Mouse (Mus musculus): ENCODE data around the gene Cfap65. TPM values are rescaled to one million over a fixed set of nuclear protein-coding genes. Genes with fewer than 3 reads are reported as not detected.

The Cfap65 gene
- polyA plus RNA-seq, 1 experiment from 2014 or later = 0.17 TPM

DNA sequence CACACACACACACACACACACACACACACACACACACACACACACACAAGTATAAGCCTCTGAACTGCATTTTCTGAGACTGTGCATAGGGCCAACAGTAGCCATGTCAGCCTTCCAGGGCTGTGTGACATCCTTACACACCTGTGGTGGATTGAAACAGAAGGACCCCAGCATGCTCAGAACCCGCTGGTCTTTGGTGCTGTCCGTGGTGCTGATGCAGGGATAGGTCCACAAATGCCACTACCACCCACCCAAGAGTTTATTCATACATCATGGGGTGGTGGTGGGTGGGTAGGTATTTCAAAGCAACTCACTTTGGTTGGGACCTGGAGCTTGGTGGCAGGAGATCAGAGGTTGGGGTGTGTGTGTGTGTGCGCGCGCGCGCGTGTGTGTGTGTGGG lies 43.9 kb downstream of the Cfap65 start:
- 0% methylated on average over 2 of the region's 8 CpGs for WGBS
- Histone ChIP-seq H3K9ac (replicated peaks) (no peak overlapping the region), H3K4me3 (no peak overlapping the region), H3K4me1 (peaks cover 14% of the 10 kb centered on the region), H3K36me3 (no peaks in the 10 kb centered on the region), H3K4me2 (replicated peaks) (no peak overlapping the region), H3K9me3 (no peaks in the 10 kb centered on the region), H3K27ac (replicated peaks) (no peak overlapping the region), H3K27me3 (peaks cover 99% of the 10 kb centered on the region)
- no peak for ATAC-seq (ENCODE audit: low FRiP score, low read depth)

DNA sequence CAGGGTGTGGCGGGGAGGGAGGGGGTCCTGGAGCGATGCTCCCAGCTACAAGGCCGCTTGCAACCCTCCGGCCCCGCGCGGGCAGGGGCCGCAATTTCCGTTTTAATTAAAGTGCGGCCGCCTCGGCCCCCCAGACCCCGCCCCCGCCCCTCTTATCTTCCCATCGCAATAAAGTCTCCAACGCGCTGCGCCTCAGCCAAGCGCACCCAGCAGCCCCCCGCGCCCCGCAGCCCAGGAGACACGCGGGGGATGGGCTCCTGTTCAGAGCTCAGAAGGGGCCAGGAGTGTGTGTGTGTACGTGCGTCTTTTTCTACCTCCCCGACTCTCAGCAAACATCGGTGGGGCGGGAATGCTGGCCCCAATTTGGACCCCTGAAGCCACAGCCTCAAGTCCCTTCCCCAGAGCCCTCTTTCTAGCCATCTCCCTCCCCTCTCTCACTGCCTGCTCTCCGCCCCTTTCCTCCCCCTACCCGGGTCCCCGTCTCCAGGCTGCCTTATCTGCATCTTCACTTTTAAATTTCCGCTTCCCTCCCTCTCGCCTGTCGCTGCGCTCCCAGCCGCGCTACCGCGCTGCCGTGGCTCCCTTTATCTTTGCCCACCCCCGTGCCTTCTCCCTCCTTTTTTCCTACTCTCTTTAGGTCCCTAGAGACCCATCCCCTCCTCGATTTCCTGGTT lies 49.9 kb downstream of the Cfap65 start, which contains the start of gene Fev:
TSS of gene Fev (minus strand) at position 51 of the 674 bp plus-strand sequence.
- H3K4me3 ChIP-seq = peak within 1 kb of the TSS; percentile 25
- H3K27ac ChIP-seq (replicated peaks) = no peak within 1 kb of the TSS
- peak within 1 kb of the TSS; percentile 49 for H3K4me2 ChIP-seq (replicated peaks)
- H3K4me1 ChIP-seq = peaks cover 28% of the 10 kb centered on the region
- H3K27me3 ChIP-seq = peaks cover 99% of the 10 kb centered on the region
- H3K9me3 ChIP-seq = no peaks in the 10 kb centered on the region
- WGBS = 2% methylated on average over 36 of the region's 43 CpGs
- H3K36me3 ChIP-seq = no peaks in the 10 kb centered on the region
- ATAC-seq (ENCODE audit: low FRiP score, low read depth) = no peak
- H3K9ac ChIP-seq (replicated peaks) = no peak within 1 kb of the TSS

DNA sequence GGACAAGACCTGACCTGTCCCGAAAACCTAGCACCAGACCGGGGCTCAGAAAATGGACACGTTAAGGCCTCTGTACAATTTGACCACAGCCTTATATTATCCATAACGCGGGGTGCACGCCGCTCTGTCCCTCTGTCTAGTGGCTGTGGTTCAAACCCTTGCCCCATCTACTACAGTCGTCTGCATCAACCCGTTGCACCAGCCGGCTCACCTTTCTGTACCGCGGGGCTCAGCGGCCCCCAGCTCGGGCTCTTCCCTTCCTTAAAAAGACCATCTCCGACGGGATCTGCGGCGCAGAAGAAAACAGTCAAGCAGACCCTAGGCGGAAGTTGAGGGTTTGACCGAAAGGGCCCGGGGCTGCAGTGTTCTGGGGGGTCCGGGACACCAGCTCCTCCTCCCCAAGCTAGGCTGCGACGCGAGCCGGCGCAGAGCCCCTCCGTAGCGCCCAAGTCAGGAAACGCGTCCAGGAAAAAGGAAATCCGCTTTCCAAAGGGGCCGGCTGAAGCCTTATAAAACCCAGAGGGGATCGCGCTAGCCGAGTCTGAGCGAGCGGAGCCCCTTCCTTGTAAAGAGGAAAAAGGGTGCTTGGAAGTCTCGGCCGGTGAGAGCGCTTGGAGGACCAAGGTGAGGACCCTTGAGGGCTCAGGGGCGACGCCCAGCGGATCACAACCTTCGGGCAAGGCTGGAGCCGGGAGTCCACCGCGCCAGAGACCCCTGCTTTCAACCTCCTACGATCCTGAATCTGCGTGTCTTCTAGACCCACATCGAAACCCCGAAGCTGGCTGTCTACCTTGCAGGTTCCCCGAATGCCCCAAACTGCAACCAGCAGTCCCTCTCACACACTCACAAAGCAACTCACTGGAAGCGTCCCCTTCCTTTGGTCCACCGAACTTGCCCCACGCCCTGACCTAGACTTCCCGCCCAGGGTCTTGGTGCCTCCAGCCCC lies 50.9 kb downstream of the Cfap65 start:
- Histone ChIP-seq H3K9ac (replicated peaks) (no peak overlapping the region), H3K36me3 (no peaks in the 10 kb centered on the region), H3K27me3 (peaks cover 97% of the 10 kb centered on the region), H3K4me1 (peaks cover 28% of the 10 kb centered on the region), H3K27ac (replicated peaks) (no peak overlapping the region), H3K4me2 (replicated peaks) (peak overlapping the region; percentile 49), H3K9me3 (no peaks in the 10 kb centered on the region), H3K4me3 (peak overlapping the region; percentile 25)
- no peak for ATAC-seq (ENCODE audit: low FRiP score, low read depth)
- under 1% methylated on average over 57 of the region's 57 CpGs for whole genome bisulfite sequencing

DNA sequence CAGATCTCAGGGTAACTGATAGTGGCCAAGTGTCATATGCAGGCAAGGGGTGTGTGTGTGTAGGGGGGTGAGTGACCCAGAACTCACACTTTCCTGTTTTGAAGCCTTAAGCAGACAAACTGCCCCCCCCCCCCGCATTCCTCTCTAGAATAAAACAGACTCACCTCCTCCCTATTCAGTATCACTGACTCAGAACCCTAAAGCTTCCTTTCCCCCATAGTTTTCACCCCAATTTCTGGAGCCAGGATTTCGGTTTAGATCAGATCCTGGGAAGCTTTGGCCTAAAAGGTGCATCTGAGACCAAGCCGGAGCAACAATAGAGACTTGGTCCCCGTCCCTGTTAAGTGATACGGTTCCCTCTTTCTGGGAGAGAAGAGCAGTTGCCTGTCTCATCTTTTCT lies 52.0 kb downstream of the Cfap65 start:
- no peaks in the 10 kb centered on the region for H3K9me3 ChIP-seq
- H3K9ac ChIP-seq (replicated peaks) = no peak overlapping the region
- ATAC-seq (ENCODE audit: low FRiP score, low read depth) = no peak
- no peak overlapping the region for H3K27ac ChIP-seq (replicated peaks)
- H3K36me3 ChIP-seq = no peaks in the 10 kb centered on the region
- H3K4me1 ChIP-seq = peaks cover 28% of the 10 kb centered on the region
- no peak overlapping the region for H3K4me3 ChIP-seq
- H3K27me3 ChIP-seq = peaks cover 98% of the 10 kb centered on the region
- 7% methylated on average over 5 of the region's 5 CpGs for WGBS
- H3K4me2 ChIP-seq (replicated peaks) = no peak overlapping the region

GRCm38 (mm10) chr1:74882828-74883227 lies 52.6 kb downstream of the Cfap65 start:
- peaks cover 28% of the 10 kb centered on the region for H3K4me1 ChIP-seq
- no peaks in the 10 kb centered on the region for H3K36me3 ChIP-seq
- no peak overlapping the region for H3K27ac ChIP-seq (replicated peaks)
- peak overlapping the region; percentile 42 for H3K4me3 ChIP-seq
- peaks cover 98% of the 10 kb centered on the region for H3K27me3 ChIP-seq
- WGBS = 3% methylated on average over 8 of the region's 8 CpGs
- H3K9ac ChIP-seq (replicated peaks) = no peak overlapping the region
- H3K9me3 ChIP-seq = no peaks in the 10 kb centered on the region
- ATAC-seq (ENCODE audit: low FRiP score, low read depth) = no peak
- H3K4me2 ChIP-seq (replicated peaks) = peak overlapping the region; percentile 62

DNA sequence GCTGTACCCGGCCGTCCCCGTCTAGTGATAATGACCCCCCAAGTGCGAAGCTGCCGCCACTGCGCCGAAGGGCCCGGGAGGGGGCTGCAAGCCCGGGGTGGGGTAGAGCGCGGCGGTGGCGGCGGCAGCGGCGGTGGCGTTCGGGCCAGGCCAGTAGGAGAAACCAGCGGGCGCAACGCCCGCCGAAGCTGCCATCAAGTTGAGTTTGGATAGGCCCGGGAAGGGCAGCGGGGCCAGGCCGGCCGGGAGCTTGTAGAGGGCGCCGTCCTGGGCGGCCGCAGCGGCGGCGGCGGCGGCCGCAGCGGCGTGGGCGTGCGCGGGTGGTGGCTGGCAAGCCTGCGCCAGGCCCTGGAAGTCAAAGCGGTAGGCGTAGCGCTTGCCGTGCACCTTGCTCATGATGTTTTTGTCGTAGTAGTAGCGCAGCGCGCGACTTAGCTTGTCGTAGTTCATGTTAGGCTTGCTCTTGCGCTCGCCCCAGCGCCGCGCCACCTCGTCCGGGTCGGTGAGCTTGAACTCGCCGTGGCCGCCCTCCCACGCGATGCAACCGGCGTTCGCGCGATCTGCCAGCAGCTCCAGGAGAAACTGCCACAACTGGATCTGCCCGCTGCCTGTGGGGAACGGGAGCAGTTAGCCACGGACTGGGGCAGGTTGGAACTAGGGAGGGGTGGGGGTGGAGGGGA lies 53.2 kb downstream of the Cfap65 start:
- WGBS = under 1% methylated on average over 67 of the region's 74 CpGs
- Histone ChIP-seq H3K9ac (replicated peaks) (peak overlapping the region; percentile 50), H3K4me2 (replicated peaks) (peak overlapping the region; percentile 62), H3K27ac (replicated peaks) (no peak overlapping the region), H3K27me3 (peaks cover 92% of the 10 kb centered on the region), H3K4me1 (peaks cover 28% of the 10 kb centered on the region), H3K4me3 (peak overlapping the region; percentile 42), H3K9me3 (no peaks in the 10 kb centered on the region), H3K36me3 (no peaks in the 10 kb centered on the region)
- 0 out of 2 replicates have a peak, but pooled peaks have one; percentile 47 for ATAC-seq (ENCODE audit: low FRiP score, low read depth)

DNA sequence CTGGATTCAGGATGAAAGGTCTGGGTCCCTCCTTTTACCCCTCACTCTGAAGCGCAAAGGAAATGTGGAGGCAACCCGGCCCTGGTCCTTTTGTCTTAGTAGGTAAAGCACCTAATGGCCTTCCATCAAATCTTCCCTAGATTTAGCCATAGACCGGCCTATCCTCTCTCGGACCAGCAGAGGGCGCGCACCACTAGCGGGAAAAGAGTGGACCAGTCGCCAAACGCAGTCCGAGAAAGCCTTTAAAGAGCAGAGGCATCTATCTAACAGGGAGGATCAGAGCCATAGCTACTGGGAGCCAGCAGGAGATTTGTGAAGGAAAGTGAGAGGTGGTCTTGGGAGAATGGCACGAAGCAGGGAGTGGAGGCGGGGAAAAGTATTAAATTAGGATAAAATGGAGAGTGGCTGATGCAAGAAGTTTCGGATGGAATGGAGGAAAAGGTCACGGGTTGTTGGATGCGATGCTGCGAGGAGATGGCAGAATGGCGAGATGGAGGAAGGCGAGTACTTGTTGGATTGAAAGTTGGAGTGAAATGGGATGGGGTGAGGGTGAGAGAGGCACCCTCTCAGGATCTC lies 54.5 kb downstream of the Cfap65 start:
- Histone ChIP-seq H3K4me3 (no peak overlapping the region), H3K36me3 (no peaks in the 10 kb centered on the region), H3K27ac (replicated peaks) (no peak overlapping the region), H3K9me3 (no peaks in the 10 kb centered on the region), H3K27me3 (peaks cover 78% of the 10 kb centered on the region), H3K9ac (replicated peaks) (no peak overlapping the region), H3K4me1 (peaks cover 28% of the 10 kb centered on the region), H3K4me2 (replicated peaks) (peak overlapping the region; percentile 19; the same call in 1 of the 2 replicates)
- ATAC-seq (ENCODE audit: low FRiP score, low read depth) = no peak
- WGBS = under 1% methylated on average over 18 of the region's 18 CpGs

- no peak overlapping the region for H3K4me2 ChIP-seq (replicated peaks)
- ATAC-seq (ENCODE audit: low FRiP score, low read depth) = no peak
- peaks cover 45% of the 10 kb centered on the region for H3K27me3 ChIP-seq
- H3K9me3 ChIP-seq = no peaks in the 10 kb centered on the region
- WGBS = 67% methylated on average over 3 of the region's 3 CpGs
- no peak overlapping the region for H3K9ac ChIP-seq (replicated peaks)
- H3K4me3 ChIP-seq = no peak overlapping the region
- no peaks in the 10 kb centered on the region for H3K36me3 ChIP-seq
- peaks cover 6% of the 10 kb centered on the region for H3K4me1 ChIP-seq
- H3K27ac ChIP-seq (replicated peaks) = no peak overlapping the region
Measured at GRCm38 (mm10) chr1:74877199-74877598, 58.2 kb downstream of the Cfap65 start.

DNA sequence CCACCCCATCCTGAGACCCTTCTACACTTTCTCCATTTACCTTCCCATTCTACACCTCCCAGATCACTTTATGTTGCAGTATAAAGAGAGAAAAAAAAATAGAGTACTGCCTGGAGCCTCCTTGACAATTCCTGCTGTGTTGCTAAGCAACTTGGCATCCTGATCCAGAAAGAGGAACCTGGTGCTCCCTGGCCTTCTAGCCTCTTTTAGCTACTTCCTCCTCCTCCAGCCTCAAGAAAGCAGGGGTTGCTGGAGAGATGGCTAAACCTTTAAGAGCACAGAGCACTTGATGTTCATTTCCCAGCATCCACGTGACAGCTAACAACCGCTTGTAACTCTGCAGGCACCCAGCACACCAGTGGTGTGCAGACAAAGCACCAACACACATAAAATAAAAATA lies 63.2 kb downstream of the Cfap65 start:
- Histone ChIP-seq H3K4me2 (replicated peaks) (no peak overlapping the region), H3K9me3 (no peaks in the 10 kb centered on the region), H3K27me3 (peaks cover 3% of the 10 kb centered on the region; the same call in 1 of the 2 replicates), H3K4me1 (no peaks in the 10 kb centered on the region), H3K4me3 (no peak overlapping the region), H3K27ac (replicated peaks) (no peak overlapping the region), H3K9ac (replicated peaks) (no peak overlapping the region), H3K36me3 (no peaks in the 10 kb centered on the region)
- no peak for ATAC-seq (ENCODE audit: low FRiP score, low read depth)
- 56% methylated on average over 2 of the region's 2 CpGs for WGBS

DNA sequence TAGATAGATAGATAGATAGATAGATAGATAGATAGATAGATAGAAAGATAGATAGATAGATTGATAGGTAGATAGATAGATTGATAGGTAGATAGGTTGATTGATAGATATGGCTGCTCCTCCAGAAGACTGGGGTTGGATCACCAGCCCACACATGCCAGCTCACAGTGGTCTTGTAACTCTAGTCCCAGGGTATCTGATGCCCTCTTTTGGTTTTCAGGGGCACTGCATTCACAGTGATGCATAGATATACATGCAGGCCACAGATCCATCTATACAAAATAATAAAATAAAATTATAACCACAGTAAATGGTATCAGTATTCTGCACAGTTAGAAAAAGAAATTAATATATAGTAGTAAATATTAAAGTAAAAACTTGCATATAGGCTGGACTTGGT lies 73.6 kb downstream of the Cfap65 start:
- no peak overlapping the region for H3K9ac ChIP-seq (replicated peaks)
- H3K4me1 ChIP-seq = peaks cover 27% of the 10 kb centered on the region
- no peak overlapping the region for H3K4me2 ChIP-seq (replicated peaks)
- H3K27me3 ChIP-seq = peaks cover 23% of the 10 kb centered on the region
- H3K27ac ChIP-seq (replicated peaks) = no peak overlapping the region
- no peak overlapping the region for H3K4me3 ChIP-seq
- ATAC-seq (ENCODE audit: low FRiP score, low read depth) = no peak
- H3K9me3 ChIP-seq = no peaks in the 10 kb centered on the region
- no peaks in the 10 kb centered on the region for H3K36me3 ChIP-seq

GRCm38 (mm10) chr1:74859223-74859984 lies 76.0 kb downstream of the Cfap65 start:
- 40% methylated on average over 6 of the region's 6 CpGs for WGBS
- H3K4me2 ChIP-seq (replicated peaks) = peak overlapping the region; percentile 96
- H3K27me3 ChIP-seq = peaks cover 36% of the 10 kb centered on the region
- H3K9me3 ChIP-seq = no peaks in the 10 kb centered on the region
- H3K9ac ChIP-seq (replicated peaks) = peak overlapping the region; percentile 37; the same call in 1 of the 2 replicates
- no peaks in the 10 kb centered on the region for H3K36me3 ChIP-seq
- H3K4me1 ChIP-seq = peaks cover 45% of the 10 kb centered on the region
- H3K27ac ChIP-seq (replicated peaks) = no peak overlapping the region; the same call in 1 of the 2 replicates
- H3K4me3 ChIP-seq = peak overlapping the region; percentile 87; the same call in 1 of the 2 replicates
- ATAC-seq (ENCODE audit: low FRiP score, low read depth) = no peak

All from midbrain, embryonic 12.5 days (tissue).